Mouse (Mus musculus): ENCODE data around the gene Naaladl1.

DNA sequence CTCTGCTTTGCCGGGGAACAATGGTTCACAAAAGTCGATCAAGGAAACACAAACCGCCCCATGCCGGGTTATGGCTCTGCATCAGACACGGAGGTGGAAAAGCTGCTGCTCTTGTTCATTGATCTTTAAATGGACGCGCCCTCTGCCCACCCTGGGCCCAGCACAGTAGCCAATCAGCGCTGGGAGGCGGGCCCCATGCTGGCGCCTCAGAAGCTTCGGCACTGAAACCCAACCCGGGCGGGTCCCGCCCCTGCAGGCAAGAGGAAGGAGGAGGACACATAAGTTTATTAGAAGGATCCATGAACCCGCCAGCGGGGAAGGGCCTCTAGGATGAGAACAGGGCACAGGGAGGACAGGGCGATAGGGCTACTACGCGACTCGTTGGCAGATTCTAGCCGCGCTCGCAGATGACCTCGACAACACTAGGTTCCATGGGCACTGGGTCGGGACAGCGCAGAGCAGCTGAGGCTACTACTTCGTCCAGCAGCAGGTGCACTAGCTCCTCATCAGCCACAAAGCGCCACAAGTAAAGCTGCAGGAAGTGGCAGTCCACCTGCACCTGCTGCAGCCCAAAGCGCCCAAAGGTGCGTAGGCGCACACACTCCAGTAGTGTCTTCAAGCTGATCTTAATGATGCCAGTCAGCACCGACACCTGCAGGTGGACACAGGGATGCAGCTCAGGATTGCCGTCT, 37.7 kb upstream of the Naaladl1 start, which contains the start of gene Tm7sf2:
- TF ChIP-seq CTCF (IDR thresholded peaks at IDR 0.05; ENCODE audit: insufficient read depth, low read length) (no peak), POLR2A (IDR thresholded peaks at IDR 0.05; ENCODE audit: borderline replicate concordance, extremely low read depth, low read depth, low read length) (no peak)
